Mouse (Mus musculus): ENCODE measurements around the gene B3gat2. TPM values are rescaled to one million over a fixed set of nuclear protein-coding genes. Genes with fewer than 3 reads are reported as not detected.

Gene B3gat2
- 14.6 and 15.5 TPM in 2 replicates for polyA plus RNA-seq (2012; rRNA removed)

DNA sequence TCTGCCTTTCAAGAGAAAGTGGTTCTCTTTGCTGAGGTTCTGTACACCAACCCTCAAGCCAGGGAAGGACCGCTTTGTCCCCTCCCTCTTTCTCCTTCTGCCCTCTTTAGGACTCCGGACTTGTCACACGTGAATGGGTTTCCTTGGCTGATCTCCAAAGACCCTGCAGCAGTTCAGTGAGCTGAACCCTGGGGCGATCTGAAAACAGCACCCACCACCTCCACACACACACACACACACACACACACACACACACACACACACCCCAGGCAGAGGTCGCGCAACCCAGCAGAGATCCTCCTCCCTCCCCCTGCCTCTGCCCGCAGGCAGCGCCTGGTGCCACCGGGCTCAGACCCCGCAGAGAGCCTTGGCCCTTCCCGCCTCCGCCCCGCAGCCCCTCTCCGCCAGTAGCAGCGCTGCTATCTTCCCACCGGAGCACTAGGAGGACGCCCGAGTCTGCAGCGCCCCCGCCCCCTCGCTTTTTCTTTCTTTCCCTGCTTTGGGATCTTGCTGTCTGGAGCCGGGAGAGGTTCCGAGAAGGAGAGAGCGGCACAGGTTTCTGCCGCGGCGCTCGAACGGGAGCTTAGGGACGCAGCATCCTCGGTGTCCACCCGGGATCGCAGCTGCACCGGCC, at the start of gene B3gat2:
B3gat2 (plus strand) TSS at position 252 of the 634 bp plus-strand sequence.

Other genes with a start within 250 kb of the B3gat2 start
- gene Smap1, start 160.6 kb downstream of the B3gat2 start, polyA plus RNA-seq (2012; rRNA removed) = 109 and 121 TPM in 2 replicates
- gene Sdhaf4, start 243.9 kb downstream of the B3gat2 start, polyA plus RNA-seq (2012; rRNA removed) = 62.3 and 65.9 TPM in 2 replicates

Data from central nervous system, embryonic 14 days (tissue).